Mouse (Mus musculus) kidney, postnatal 10 days (tissue): Measurements from ENCODE around the gene Gstm6.
"Not testable (repeated sequence)": the region's sequence is repeated elsewhere in the genome, so short reads cannot be mapped to it uniquely, and the experiment has no call there.

Experiments
- DNase-seq: peaks from one replicate; pipeline ENCODE4 v3.0.0; 2021; ENCODE audit warnings: mixed read lengths

Gene Gstm6

DNA sequence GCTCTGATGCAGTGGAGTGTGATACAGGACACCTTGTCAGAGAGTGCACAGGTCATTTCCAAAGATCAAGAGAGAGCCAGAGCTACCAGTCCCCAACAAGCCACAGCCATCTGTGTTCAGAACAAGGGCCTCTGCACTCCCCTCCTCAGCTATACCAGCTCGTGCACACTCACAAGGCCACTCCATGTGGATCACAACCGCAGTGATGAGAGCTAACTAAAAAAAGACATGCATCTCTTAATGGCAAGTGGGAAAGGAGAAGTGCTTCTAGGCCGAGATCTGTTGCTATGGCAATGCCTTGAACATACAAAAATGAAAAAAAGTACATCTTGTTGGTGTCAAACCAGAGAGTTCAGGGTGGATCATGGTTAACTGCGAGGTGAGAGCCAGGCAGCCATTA, 3.7 kb downstream of the Gstm6 start:
- no peak for DNase-seq

DNA sequence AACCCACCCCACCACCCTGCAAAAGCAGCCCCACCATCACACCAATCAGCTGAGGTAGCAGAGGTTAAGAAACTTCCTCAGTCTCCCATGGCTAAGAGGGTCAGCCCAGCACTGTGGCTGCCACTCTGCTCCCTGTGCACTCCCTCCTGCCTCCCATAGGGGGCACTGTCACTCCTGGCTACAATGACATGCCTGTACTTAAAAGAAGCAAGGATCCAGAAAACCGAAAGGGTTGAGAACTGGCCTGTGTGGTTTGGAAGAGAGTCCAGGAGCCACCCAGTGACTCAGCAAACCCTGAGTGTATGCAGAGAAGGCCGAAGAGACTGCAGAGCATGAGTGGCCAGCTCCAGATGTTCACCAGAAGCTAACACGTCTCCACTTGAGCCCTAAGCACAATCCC, 4.1 kb downstream of the Gstm6 start:
- peak; percentile 79 for DNase-seq

DNA sequence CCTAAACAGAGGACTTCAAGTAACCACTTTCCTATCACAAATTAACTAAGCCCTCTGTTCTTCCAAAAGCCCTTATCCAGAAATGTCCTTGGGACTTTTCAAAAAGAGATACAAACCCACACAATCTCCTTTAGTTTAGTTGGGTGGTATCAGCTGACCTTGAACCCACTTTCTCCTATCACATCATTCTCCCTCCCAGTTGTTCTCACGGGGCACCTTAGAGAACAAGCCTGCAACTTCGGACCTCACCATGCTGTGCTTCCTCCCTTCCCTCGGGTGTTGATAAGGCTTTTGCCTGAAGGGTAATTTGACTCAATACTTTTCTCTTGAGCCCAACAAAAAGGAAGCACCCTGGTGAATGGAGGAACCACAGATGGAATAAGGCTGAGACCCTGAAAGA, 7.7 kb downstream of the Gstm6 start:
- DNase-seq: no peak

DNA sequence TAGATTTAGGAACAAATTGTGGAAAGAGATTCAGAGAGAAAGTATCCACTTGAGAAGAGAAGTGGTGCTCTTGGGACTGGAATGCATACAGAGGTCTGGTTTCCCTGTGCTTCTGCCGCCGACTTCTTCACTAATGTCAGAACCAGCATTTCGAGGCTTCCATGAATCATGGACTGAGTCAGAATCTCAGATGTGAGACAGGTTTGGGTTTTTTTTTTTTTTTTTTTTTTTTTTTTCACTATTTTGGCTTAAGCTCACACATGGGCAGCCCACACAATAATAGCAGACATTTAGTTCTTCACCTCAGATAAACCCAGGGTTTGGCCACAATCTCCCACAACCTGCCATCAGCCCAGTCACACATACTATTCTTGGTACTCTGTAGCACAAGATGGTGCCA, 8.3 kb downstream of the Gstm6 start:
- no peak for DNase-seq

DNA sequence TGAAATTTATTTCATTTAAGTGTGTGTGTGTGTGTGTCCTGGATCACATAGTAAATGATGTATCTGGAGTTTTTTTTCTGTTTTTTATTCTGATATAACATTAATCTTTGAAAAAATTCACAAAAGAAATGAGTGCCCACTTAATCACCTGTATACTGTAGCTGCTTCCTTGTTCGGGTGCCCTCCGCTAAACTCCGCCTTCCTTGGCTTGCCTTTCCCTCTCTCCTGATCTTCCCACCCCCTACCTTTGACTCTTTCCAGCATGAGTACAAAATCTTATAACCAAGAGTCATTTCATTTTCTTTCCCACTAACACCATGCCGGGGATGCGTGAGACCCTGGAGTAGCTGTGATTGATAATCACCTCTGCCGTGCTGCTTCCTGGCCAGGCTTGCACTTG, 11.4 kb downstream of the Gstm6 start:
- DNase-seq: peak; percentile 27

DNA sequence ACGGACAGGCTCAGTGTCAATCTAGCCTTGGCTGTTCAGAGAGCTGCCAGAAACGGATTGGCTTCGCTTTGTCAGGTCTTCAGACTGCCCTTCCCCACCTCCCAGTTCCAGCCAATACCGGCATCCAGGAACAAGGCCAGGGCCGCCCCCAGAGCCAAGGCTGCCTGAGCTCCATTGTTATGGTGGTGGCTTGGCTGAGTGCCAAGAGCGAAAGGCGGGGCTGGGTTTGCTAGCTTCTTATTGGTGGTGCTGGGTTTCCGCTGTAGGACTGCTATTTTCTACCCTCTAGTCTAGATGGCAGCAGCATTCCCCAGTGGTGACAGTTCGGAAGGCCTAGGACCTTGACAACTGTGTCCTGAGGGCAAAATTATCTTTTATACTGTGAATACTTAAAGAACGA, 11.9 kb downstream of the Gstm6 start, which contains the start of gene Gstm7:
Gstm7 (minus strand) TSS at position 148 of the 400 bp plus-strand sequence.
- DNase-seq: peak; percentile 98

DNA sequence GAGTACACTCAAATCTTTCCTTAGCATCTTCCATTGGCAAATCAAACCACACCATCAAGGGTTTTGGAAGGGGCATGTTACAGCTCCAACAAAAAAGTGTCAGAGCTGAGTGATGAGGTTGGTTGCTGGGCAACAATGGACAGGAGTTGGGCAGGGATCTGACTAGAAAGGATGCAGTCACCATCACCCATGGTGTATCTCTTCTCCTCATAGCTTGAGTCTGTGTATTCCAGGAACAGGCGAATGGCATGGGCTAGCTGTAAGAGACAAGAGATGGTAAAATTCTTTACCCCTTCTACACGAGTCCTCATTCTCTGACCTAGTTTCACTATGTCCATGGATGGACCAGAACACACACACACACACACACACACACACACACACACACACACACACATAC, 12.4 kb downstream of the Gstm6 start:
- no peak for DNase-seq

DNA sequence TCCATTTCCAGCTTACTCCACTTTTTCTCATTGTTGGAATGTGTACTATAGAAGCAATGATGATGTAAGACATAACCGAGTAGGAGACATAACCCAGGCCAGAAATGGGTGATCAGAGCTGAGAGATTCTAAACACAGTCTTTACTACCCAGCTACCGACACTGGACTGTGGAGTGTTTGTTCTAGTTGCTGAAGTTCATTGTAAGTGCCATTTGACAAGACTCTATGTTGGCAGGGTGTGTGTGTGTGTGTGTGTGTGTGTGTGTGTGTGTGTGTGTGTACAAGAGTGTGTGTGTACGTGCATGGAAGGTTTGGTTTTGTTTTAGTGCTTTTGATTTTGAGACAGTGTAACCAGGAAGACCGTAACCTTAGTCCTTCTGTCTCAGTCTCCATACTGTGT, 13.8 kb downstream of the Gstm6 start:
- no peak for DNase-seq

DNA sequence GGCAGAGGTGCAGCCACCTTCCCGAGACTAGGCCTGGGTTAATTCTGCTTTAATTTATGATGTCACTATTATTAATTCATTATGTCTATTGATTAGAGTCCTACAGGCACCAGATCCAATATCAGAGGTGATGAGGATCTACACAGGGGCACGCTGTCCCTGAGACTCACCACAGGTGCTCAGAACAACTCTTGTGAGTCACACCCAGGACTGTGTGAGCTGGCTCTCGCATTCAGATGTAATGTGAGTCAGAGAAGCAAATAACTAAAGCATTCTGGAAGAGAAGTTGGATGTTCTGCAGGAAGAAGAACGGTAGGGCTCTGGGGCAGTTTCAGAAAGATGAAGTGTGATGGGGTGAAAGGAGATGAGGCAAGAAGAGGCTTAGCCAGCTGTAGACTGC, 14.3 kb downstream of the Gstm6 start:
- DNase-seq: no peak

DNA sequence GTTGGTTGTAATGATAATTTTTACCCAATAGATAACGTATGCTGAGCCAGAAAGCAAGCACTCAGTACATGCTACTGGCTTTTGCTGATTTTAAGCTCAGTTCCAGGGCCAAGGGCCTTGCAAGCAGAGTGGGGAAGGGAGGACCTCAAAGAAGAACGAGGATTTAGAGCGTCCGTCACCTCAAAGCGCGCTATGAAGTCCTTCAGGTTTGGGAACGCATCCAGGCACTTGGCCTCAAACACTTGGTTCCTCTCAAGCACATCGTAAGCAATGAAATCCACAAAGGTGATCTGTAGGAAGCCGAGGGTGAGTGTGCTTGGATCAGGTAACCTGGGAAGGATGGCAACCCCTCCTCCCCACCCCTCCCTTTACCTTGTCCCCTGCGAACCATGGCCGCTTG, 14.9 kb downstream of the Gstm6 start:
- no peak for DNase-seq

DNA sequence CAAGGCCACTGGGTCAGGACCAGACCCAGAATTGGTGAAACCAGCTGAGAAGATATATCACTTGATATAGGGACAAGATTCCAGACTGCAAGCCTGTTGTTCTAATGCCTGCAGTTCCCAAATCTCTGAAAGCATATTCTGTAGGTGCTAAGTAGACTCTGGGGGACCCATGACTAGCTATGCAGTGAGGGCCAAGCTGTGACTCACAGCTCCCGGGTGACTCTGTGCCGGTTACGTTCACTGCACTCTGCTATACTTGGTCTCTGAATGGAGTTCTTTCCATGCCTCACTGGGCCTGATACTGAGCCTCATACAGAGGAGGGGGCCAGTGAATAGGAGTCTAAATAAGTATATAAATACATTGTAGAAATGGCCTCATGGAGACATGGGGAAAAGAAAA, 15.7 kb downstream of the Gstm6 start:
- no peak for DNase-seq

DNA sequence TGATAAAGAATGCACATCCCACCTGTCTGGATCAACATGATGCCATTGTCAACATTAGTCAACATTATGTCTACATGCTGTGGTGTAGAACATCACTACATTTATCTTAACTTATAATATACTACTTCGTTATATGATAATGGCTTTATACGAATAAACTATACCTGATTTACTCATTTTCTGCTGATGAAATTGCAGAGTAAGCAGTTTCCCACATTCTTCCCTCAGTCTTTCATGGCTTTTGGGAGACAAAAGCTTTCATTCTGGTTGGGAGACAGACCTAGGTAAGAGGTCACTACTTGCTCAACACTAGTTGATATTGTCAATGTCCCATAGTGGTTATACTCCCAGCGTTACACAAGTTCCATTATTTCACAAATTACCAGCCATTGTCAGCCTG, 18.2 kb downstream of the Gstm6 start:
- DNase-seq: no peak

DNA sequence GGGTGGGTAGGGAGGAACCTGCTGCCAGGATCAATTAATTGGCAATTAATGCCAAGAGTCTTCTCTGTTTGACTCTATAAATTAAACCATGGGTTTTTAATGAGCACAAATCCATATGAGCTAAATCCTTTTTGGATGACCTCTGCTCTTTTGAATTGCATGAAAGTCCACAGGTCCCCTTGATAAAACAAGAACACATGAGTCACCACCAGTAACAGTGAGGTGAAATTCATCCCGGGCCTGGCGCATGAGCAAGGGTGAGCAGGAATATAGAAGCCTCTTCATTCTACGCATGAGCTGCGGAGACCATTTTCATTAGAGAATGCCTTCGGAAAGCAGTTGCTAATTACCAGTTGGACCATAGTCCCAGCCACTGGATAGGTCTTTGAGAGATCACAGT, 23.2 kb downstream of the Gstm6 start:
- DNase-seq: no peak

DNA sequence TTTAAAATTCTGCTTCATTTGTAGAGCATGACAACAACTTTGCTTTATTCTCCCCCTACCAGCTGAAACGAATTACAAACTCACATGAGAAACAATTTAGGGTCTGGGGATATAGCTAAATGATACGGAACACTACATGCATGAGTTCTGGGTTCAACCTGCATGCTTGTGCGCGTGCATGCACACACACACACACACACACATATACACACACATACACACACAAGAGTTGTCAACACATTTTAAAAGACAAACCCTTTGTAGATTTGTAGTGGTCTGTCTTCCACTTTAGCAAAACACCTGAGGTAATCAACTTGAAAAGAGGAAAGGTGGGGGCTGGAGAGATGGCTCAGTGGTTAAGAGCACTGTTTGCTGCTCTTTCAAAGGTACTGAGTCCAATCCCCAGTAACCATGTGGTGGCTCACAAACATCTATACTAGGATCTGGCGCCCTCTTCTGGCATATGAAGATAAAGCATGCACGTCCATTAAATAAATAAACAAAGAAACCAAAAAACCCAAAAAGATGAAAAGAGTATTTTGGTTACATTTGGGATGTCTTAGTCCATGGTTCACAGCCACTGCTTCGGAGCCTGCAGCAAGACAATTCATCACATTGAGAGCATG, 25.7 kb downstream of the Gstm6 start:
- DNase-seq: peak; percentile 76

DNA sequence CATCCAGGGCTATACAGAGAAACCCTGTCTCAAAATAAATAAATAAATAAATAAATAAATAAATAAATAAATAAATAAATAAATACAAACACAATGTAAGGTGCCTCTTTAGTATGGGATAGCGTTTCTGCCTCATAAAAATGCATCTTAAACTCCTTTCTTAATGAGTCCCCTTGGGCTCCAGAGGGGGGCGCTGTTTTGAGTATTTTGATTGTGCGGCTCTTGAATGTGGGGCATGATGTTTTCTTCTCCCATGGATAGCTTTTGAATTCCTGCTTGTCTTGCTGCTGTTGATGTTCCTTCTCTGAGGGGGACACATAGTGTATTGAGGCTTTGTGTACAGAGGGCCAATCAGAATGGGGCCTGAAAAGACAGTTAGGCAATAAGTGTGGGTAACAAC, 26.5 kb downstream of the Gstm6 start:
- DNase-seq: no peak

DNA sequence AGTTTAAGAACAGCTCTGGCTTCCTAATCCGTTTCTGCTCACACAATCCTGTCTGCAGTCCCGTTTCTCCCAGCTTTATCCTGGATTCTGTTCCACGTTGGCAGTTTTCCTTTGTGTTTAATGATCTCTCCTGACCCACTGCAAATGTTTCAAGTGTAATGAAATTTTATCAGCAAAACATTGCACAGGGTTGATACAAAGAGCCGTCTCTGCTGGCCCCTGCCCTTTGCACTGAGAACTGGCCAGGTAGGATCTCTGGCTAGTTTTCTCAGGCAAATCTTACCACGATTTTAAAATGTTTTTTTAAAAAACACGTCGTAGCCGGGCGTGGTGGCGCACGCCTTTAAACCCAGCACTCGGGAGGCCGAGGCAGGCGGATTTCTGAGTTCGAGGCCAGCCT, 26.9 kb downstream of the Gstm6 start:
- no peak for DNase-seq

DNA sequence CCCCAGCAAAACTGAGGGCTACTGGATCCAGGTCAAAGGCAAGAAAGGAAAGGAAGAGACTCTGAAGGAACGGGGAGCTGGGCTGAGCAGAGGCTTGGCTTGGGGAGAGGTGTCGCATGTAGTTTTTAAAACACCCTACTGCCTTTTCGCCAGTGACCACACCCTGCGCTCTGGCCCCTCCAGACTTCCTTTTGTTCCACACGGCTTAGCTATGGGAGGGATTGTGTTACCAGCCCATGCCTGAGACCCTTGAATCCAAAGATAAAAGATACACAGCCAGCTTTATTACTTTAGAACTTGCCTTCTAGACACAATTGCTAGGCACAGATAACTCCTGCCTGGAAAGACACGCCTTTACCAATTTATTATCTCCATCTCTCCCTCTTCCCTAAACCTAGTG, 37.6 kb downstream of the Gstm6 start:
- no peak for DNase-seq

DNA sequence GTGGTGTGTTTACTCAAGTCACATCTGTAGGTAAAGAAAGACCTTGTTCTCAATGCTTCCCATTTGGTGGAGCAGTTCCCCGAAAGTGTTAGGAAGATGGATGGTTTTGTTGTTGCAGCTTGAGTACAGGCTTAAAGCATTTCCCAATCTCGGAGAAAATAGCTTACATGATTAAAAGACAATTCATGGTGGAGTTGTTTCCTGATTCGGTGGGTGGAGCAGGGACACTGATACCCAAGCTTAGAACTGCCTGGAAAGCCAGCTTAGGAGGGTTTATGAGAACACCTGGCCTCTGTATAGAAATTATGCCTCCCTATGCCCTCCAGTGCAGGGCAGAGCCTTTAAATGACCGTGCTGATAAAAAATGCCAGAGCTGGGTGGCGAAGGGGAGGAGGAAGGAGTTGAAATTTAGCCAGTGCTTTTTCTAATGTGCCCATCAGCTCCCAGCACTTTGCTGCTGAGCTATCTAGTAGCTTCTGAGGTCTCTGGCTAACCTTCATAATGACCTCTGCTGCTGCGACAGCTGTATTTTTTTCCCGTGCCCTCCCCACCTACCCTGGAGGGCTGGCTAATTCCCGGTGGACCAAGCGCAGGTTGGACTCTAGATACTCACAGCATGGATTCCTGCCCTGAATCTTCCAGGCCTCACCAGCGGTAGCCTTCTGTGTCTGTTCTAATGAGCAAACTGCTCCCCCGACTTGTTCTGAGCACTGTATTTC, 42.4 kb downstream of the Gstm6 start:
- DNase-seq: peak; percentile 29

DNA sequence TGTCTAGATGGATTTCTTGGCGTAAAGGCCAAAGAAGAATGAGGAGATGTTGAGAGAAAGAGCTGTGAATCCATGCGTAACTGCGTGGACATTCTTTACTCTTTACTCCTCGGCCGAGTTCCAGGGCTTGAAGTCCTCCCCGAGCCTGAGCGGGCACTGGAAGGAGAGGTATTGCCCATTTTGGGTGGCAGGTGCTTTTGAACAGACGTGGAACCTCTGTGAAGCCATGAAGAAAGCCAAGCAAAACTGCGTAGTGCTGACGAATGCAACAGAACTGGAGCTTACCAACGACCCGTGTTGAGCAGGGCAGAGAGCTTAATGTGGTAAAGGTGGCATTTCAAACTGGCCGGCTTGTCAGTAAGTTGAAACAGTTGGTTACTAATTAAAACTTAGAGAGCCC, 44.9 kb downstream of the Gstm6 start:
- DNase-seq: peak; percentile 49

DNA sequence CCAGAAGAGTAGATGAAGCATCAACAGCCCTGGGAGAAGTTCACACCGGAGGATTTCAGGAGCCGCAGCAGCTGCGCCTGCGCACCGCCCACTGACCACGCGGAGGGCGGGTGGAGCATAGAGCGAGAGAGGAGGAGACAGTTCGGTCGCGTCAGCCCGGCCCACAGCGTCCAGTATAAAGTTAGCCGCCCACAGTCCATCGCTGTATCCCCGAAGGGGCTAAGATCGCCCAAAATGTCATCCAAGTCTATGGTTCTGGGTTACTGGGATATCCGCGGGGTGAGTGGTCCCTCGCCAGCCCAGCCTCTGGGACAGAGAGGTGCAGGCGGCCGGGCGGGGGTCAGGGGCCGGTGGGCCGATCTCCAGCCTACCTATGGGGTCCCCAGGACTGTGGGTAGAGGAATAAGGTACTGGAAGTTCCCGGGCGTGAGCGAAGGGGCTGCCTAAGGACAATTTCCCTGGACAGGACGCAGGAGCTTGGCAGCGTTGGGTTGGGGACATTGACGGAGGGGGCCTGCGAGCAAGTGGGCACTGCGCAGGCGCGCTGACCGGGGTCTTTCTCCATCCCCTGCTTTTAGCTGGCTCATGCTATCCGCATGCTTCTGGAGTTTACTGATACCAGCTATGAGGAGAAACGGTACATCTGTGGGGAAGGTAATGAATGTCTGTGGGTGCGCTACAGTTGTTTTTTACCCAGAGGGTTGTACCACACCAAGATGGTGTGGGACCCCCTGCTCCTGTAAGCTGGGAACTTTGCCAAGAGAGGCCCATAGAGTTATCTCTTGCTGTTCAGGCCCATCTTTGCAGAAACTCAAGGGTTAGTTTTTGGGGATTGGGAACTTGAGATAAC, 47.6 kb downstream of the Gstm6 start, which contains the start of gene Gstm5:
Gstm5 (plus strand) TSS at position 102 of the 850 bp plus-strand sequence.
- peak; percentile 91 for DNase-seq

DNA sequence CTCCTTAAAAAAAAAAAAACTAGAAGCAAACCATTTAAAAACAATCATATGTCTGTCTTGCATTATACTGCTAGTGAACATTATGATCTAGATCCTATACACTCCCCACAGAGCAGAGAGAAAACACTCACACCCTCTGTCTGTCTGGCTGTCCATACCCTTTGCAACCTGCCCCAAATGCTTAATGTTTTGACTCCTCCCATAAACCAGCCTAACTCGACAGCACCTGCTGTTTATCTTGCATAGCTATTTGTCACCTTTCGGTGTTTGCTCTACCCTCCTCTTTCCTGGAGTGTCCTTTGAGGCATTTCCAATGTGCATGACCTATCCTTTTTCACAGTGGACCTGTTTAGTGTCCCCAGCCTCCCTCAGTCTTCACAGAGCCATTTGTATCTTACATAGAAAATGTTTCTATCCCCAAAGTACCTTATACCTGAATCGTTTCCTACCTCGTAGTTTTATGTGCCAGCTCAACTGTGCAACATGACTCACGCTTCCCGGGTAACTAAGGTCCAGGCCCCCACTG, 48.3 kb downstream of the Gstm6 start:
- DNase-seq: no peak

DNA sequence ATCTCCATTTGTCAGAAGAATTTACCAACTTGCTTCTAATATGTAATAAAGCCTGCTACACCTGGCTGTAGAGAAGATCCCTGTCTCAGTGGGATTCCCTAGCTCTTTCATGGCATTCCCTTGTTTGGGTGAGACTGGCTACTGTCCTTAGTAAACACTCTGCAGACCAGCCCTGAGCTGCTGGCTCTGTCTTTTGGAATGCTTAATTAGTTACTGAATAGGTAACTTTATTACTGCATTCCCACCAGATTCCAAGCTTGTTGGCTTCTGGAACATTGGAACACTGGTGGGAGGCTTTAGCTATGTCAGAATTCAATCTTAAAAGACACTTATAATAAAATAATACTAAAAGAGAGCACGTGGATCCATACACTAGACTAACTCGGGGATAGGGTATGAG, 54.3 kb downstream of the Gstm6 start:
- DNase-seq: not testable (repeated sequence)
